Mouse (Mus musculus): ENCODE results near the gene Hist1h2be. TPM values are rescaled to one million over a fixed set of nuclear protein-coding genes. Genes with fewer than 3 reads are reported as not detected.
A peak's percentile ranks its signal among the peaks of the same experiment; 100 is the strongest.
"Not testable (repeated sequence)": the region's sequence is repeated elsewhere in the genome, so short reads cannot be mapped to it uniquely, and the experiment has no call there.

The Hist1h2be gene
- polyA plus RNA-seq, 1 experiment from 2014 or later: 0.49 TPM

- under 1% methylated on average over 11 of the region's 34 CpGs for WGBS (ENCODE audit: insufficient replicate concordance)
- ATAC-seq; DNase-seq; H3K9me3 ChIP-seq (ENCODE audit: low read length); H3K36me3 ChIP-seq (replicated peaks; ENCODE audit: insufficient read depth, low read length); H3K27me3 ChIP-seq (ENCODE audit: insufficient read depth, low read length); H3K4me1 ChIP-seq (ENCODE audit: insufficient read depth): not testable (repeated sequence)
- Histone ChIP-seq H3K4me2 (ENCODE audit: low read depth, low read length) (peak overlapping the region; percentile 69), H3K4me3 (ENCODE audit: low read depth, low read length) (peak overlapping the region; percentile 52), H3K27ac (ENCODE audit: low read depth) (peak overlapping the region; percentile 98), H3K9ac (replicated peaks) (peak overlapping the region; percentile 80)
- 0 out of 2 replicates have a peak, but pooled peaks have one; percentile 14 for TF ChIP-seq EP300 (IDR thresholded peaks at IDR 0.05; ENCODE audit: low read depth)
Observed at GRCm38 (mm10) chr13:23571504-23572217, 49.3 kb downstream of the Hist1h2be start.

- Histone ChIP-seq H3K4me2 (ENCODE audit: low read depth, low read length) (peak within 1 kb of the TSS; percentile 69), H3K27ac (ENCODE audit: low read depth) (peak within 1 kb of the TSS; percentile 98), H3K9me3 (ENCODE audit: low read length) (no peaks in the 10 kb centered on the region), H3K4me1 (ENCODE audit: insufficient read depth) (no peaks in the 10 kb centered on the region; the same call in 1 of the 2 replicates), H3K9ac (replicated peaks) (peak within 1 kb of the TSS; percentile 80), H3K36me3 (replicated peaks; ENCODE audit: insufficient read depth, low read length) (no peaks in the 10 kb centered on the region), H3K4me3 (ENCODE audit: low read depth, low read length) (peak within 1 kb of the TSS; percentile 52), H3K27me3 (ENCODE audit: insufficient read depth, low read length) (no peaks in the 10 kb centered on the region)
- DNase-seq: peak; percentile 78
- TF ChIP-seq CTCF (IDR thresholded peaks at IDR 0.05; ENCODE audit: low read depth): no peak
- peak; percentile 79 for TF ChIP-seq EP300 (IDR thresholded peaks at IDR 0.05; ENCODE audit: low read depth)
- under 1% methylated on average over 18 of the region's 18 CpGs for WGBS (ENCODE audit: insufficient replicate concordance)
- peak; percentile 79 for ATAC-seq
Observed at GRCm38 (mm10) chr13:23571022-23571503, 49.9 kb downstream of the Hist1h2be start, which contains the start of the genes Hist1h2ae and Hist1h2bg. Gene Hist1h2ae, minus strand, starts transcription at chr13:23571220. Gene Hist1h2bg, plus strand, starts transcription at chr13:23571396.

GRCm38 (mm10) chr13:23570261-23571021 lies 50.5 kb downstream of the Hist1h2be start:
- not testable (repeated sequence) for H3K27me3 ChIP-seq (ENCODE audit: insufficient read depth, low read length); DNase-seq; H3K36me3 ChIP-seq (replicated peaks; ENCODE audit: insufficient read depth, low read length); H3K9me3 ChIP-seq (ENCODE audit: low read length); H3K4me1 ChIP-seq (ENCODE audit: insufficient read depth)
- peak overlapping the region; percentile 98 for H3K27ac ChIP-seq (ENCODE audit: low read depth)
- peak overlapping the region; percentile 80 for H3K9ac ChIP-seq (replicated peaks)
- H3K4me3 ChIP-seq (ENCODE audit: low read depth, low read length): peak overlapping the region; percentile 52
- 6% methylated on average over 13 of the region's 41 CpGs for WGBS (ENCODE audit: insufficient replicate concordance)
- TF ChIP-seq CTCF (IDR thresholded peaks at IDR 0.05; ENCODE audit: low read depth): peak; percentile 26; the same call in 1 of the 2 replicates
- peak overlapping the region; percentile 69 for H3K4me2 ChIP-seq (ENCODE audit: low read depth, low read length)
- peak; percentile 17 for ATAC-seq

GRCm38 (mm10) chr13:23564482-23564881 lies 56.4 kb downstream of the Hist1h2be start:
- WGBS (ENCODE audit: insufficient replicate concordance): 76% methylated on average over 2 of the region's 2 CpGs
- H3K4me1 ChIP-seq (ENCODE audit: insufficient read depth): peaks cover 7% of the 10 kb centered on the region

GRCm38 (mm10) chr13:23562699-23563462 lies 58.0 kb downstream of the Hist1h2be start:
- peak overlapping the region; percentile 99 for H3K27ac ChIP-seq (ENCODE audit: low read depth)
- H3K9me3 ChIP-seq (ENCODE audit: low read length): no peaks in the 10 kb centered on the region
- H3K27me3 ChIP-seq (ENCODE audit: insufficient read depth, low read length): no peaks in the 10 kb centered on the region
- 3% methylated on average over 18 of the region's 18 CpGs for WGBS (ENCODE audit: insufficient replicate concordance)
- H3K9ac ChIP-seq (replicated peaks): peak overlapping the region; percentile 65
- peaks cover 7% of the 10 kb centered on the region for H3K4me1 ChIP-seq (ENCODE audit: insufficient read depth)
- H3K36me3 ChIP-seq (replicated peaks; ENCODE audit: insufficient read depth, low read length): no peaks in the 10 kb centered on the region
- ATAC-seq (peak; percentile 30), DNase-seq (no peak)
- H3K4me2 ChIP-seq (ENCODE audit: low read depth, low read length): peak overlapping the region; percentile 83
- peak overlapping the region; percentile 43 for H3K4me3 ChIP-seq (ENCODE audit: low read depth, low read length)
- peak; percentile 73 for TF ChIP-seq EP300 (IDR thresholded peaks at IDR 0.05; ENCODE audit: low read depth)
- peak; percentile 69 for TF ChIP-seq CTCF (IDR thresholded peaks at IDR 0.05; ENCODE audit: low read depth)

More at GRCm38 (mm10) chr13:23564482-23564881, 56.4 kb downstream of the Hist1h2be start:
- DNase-seq (no peak), ATAC-seq (no peak)
- no peak overlapping the region for H3K27ac ChIP-seq (ENCODE audit: low read depth)
- no peaks in the 10 kb centered on the region for H3K9me3 ChIP-seq (ENCODE audit: low read length)
- TF ChIP-seq EP300 (IDR thresholded peaks at IDR 0.05; ENCODE audit: low read depth): no peak
- no peak for TF ChIP-seq CTCF (IDR thresholded peaks at IDR 0.05; ENCODE audit: low read depth)
- no peaks in the 10 kb centered on the region for H3K27me3 ChIP-seq (ENCODE audit: insufficient read depth, low read length)
- no peak overlapping the region for H3K4me2 ChIP-seq (ENCODE audit: low read depth, low read length)
- H3K36me3 ChIP-seq (replicated peaks; ENCODE audit: insufficient read depth, low read length): no peaks in the 10 kb centered on the region
- H3K9ac ChIP-seq (replicated peaks): no peak overlapping the region
- H3K4me3 ChIP-seq (ENCODE audit: low read depth, low read length): no peak overlapping the region

All from liver, postnatal 0 days (tissue).